Mouse (Mus musculus) kidney, adult 2 months (tissue): ENCODE data around the gene Gosr2.

Experiments
- CTCF ChIP-seq: fragments of 200-500 bp; conservative IDR thresholded peaks from 2 replicates; pipeline ENCODE4 v1.5.1; 2011; ENCODE audit warnings: low read depth, mild to moderate bottlenecking, control low read depth, low read length, moderate library complexity, mixed read lengths; ENCODE audit not compliant: insufficient read depth, insufficient read length
- POLR2A ChIP-seq: fragments of 200-500 bp; IDR thresholded peaks from one replicate; pipeline ENCODE4 v1.6.1; 2011; ENCODE audit warnings: low read depth, low read length, control low read depth

DNA sequence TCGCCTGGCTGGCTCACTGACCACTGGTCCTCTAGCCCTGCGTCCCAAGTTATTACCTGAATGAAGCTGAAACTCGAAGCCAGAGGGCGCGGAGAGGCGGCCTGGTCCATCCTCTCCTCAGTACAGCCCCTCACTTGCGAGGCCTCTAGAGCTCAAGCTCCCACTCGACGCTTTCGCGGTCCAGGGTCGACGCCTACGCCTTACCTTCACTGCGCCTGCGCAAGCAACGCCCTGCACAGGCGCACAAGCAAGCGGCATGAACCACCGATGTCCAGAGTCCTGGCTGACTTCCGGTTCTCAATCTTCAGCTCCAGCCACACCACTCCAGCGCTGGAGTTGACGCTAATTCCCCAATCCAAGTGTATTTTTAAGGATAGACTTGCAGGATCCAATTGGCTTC is 70.2 kb downstream of the Gosr2 start:
- TF ChIP-seq CTCF (no peak), POLR2A (no peak)
